Mouse (Mus musculus): ENCODE measurements around the gene Fam110a.
A peak's percentile ranks its signal among the peaks of the same experiment; 100 is the strongest.

DNA sequence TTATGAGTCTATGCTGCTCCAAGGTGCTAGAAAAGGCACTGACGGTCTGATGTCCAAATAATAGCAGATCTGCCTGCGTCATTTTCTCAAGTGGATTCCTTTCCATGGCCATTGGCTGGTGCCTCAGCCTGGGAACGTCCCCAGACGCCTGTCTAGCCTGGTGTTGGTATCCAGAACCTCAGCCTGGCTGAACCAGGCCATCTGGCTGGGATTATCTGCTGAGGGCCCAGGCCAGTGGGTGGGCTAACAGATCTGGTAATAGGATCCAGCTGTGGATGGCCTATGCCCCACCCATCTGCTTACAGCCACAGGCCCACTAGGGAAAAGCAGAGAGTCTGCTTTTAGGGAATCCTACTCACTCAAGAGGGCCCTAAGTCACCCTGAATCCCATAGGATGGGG, 58.4 kb downstream of the Fam110a start:
- TF ChIP-seq CTCF (IDR thresholded peaks at IDR 0.05) (0 out of 2 replicates have a peak, but pooled peaks have one; percentile 5), POLR2A (IDR thresholded peaks at IDR 0.05; ENCODE audit: insufficient read depth, low read depth, low read length) (no peak), EP300 (IDR thresholded peaks at IDR 0.05; ENCODE audit: insufficient read depth, low read depth, low read length) (no peak)

Measured in heart, adult 2 months (tissue).